Mouse (Mus musculus): ENCODE data around the gene Cdkal1.

DNA sequence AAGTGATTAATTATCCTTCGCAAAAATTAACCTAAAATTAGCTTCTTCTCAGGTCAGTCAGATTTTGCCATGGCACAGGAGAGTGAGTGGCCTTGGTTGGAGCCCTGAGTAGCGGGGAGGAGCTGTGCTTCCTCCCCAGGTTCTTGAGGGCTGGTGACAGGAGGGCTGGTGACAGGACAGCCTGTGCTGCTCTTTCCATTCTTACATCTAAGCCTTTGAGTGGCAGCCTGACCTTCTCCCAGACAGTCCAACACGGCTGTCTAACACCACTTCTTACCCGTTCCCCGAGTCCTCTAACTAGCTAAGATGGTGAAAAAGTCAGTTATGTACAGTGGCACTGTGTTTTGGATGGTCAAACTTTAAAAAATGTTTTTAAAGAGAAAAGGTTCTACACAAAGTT, 452.3 kb downstream of the Cdkal1 start:
- no peak for TF ChIP-seq CTCF (IDR thresholded peaks at IDR 0.05)
- TF ChIP-seq POLR2A (IDR thresholded peaks at IDR 0.05; ENCODE audit: insufficient read depth, low read depth, low read length), result no peak
- TF ChIP-seq EP300 (IDR thresholded peaks at IDR 0.05; ENCODE audit: insufficient read depth, low read depth, low read length), result no peak
